Mouse (Mus musculus): ENCODE results near the gene Shkbp1. TPM values are rescaled to one million over a fixed set of nuclear protein-coding genes. Genes with fewer than 3 reads are reported as not detected.

Gene Shkbp1
- total and polyA plus RNA-seq, 3 experiments: 24.2 to 77.0 TPM; not detected in 1

GRCm38 (mm10) chr7:27295956-27296355 is 59.9 kb downstream of the Shkbp1 start:
- Histone ChIP-seq H3K9me3 (replicated peaks; ENCODE audit: insufficient read depth, low read length) (no peaks in the 10 kb centered on the region), H3K79me2 (ENCODE audit: control insufficient read depth, insufficient read depth, low read length, poor library complexity) (no peaks in the 10 kb centered on the region), H3K9ac (ENCODE audit: control insufficient read depth, low read depth, low read length, poor library complexity, severe bottlenecking) (no peak overlapping the region), H3K27ac (ENCODE audit: control insufficient read depth, low read depth, low read length) (no peak overlapping the region), H3K27me3 (ENCODE audit: control insufficient read depth in 1 of 2, insufficient read depth in 2 of 2, low read length in 2 of 2) (peaks cover 0 to 2% of the 10 kb centered on the region in 2 experiments; a peak in 1 of 4 replicates), H3K4me1 (ENCODE audit: control insufficient read depth in 1 of 2, insufficient read depth in 2 of 2, low read length in 2 of 2) (no peaks in the 10 kb centered on the region), H3K36me3 (ENCODE audit: control insufficient read depth in 1 of 2, insufficient read depth in 2 of 2, low read length in 2 of 2) (no peaks in the 10 kb centered on the region), H3K4me3 (ENCODE audit: control insufficient read depth in 1 of 2, insufficient read depth in 1 of 2, low read depth in 2 of 2, low read length in 2 of 2) (no peak overlapping the region)
- no peak for DNase-seq (ENCODE audit: low read depth, low spot score)
- no peak for TF ChIP-seq ETS1 (IDR thresholded peaks at IDR 0.05; ENCODE audit: low read depth, low read length)

Other genes with a start within 250 kb of the Shkbp1 start
- gene Cyp2f2, start 236.1 kb downstream of the Shkbp1 start, total RNA-seq (2012; rRNA removed): not detected in 2 replicates
- gene Cyp2f2, start 236.1 kb downstream of the Shkbp1 start, polyA plus RNA-seq (2012; ENCODE audit: insufficient read depth in 1 of 2, insufficient read length in 2 of 2, low read depth in 1 of 2, low replicate concordance in 2 of 2, missing spikeins in 1 of 2): not detected
- gene Cyp2t4, start 202.3 kb downstream of the Shkbp1 start, total RNA-seq (2012; rRNA removed): not detected in 2 replicates
- gene Cyp2t4, start 202.3 kb downstream of the Shkbp1 start, polyA plus RNA-seq (2012; ENCODE audit: insufficient read depth in 1 of 2, insufficient read length in 2 of 2, low read depth in 1 of 2, low replicate concordance in 2 of 2, missing spikeins in 1 of 2): under 1 TPM in 1 of 2 experiments, not detected in 1; 0.28 TPM
- 61.8 and 69.5 TPM in 2 replicates for gene Egln2, start 189.2 kb downstream of the Shkbp1 start, total RNA-seq (2012; rRNA removed)
- 10 to 100 TPM in 1 of 2 experiments, not detected in 1; 80.1 TPM for gene Egln2, start 189.2 kb downstream of the Shkbp1 start, polyA plus RNA-seq (2012; ENCODE audit: insufficient read depth in 1 of 2, insufficient read length in 2 of 2, low read depth in 1 of 2, low replicate concordance in 2 of 2, missing spikeins in 1 of 2)
- gene Rab4b, start 177.1 kb downstream of the Shkbp1 start, total RNA-seq (2012; rRNA removed): 6.7 and 9.7 TPM in 2 replicates
- 10 to 100 TPM in 1 of 2 experiments, not detected in 1; 32.6 TPM for gene Rab4b, start 177.1 kb downstream of the Shkbp1 start, polyA plus RNA-seq (2012; ENCODE audit: insufficient read depth in 1 of 2, insufficient read length in 2 of 2, low read depth in 1 of 2, low replicate concordance in 2 of 2, missing spikeins in 1 of 2)
- not detected in 2 replicates for gene Gm21983, start 174.9 kb downstream of the Shkbp1 start, total RNA-seq (2012; rRNA removed)
- gene Gm21983, start 174.9 kb downstream of the Shkbp1 start, polyA plus RNA-seq (2012; ENCODE audit: insufficient read depth in 1 of 2, insufficient read length in 2 of 2, low read depth in 1 of 2, low replicate concordance in 2 of 2, missing spikeins in 1 of 2): under 1 TPM in 1 of 2 experiments, not detected in 1; 0.22 TPM
- 2.0 and 2.1 TPM in 2 replicates for gene Mia, start 174.9 kb downstream of the Shkbp1 start, total RNA-seq (2012; rRNA removed)
- gene Mia, start 174.9 kb downstream of the Shkbp1 start, polyA plus RNA-seq (2012; ENCODE audit: insufficient read depth in 1 of 2, insufficient read length in 2 of 2, low read depth in 1 of 2, low replicate concordance in 2 of 2, missing spikeins in 1 of 2): 1 to 10 TPM in 1 of 2 experiments, not detected in 1; 2.8 TPM
- 1.6 and 2.1 TPM in 2 replicates for gene BC024978, start 160.2 kb downstream of the Shkbp1 start, total RNA-seq (2012; rRNA removed)
- 1 to 10 TPM in 1 of 2 experiments, not detected in 1; 7.1 TPM for gene BC024978, start 160.2 kb downstream of the Shkbp1 start, polyA plus RNA-seq (2012; ENCODE audit: insufficient read depth in 1 of 2, insufficient read length in 2 of 2, low read depth in 1 of 2, low replicate concordance in 2 of 2, missing spikeins in 1 of 2)
- 128 and 139 TPM in 2 replicates for gene Snrpa, start 159.7 kb downstream of the Shkbp1 start, total RNA-seq (2012; rRNA removed)
- 100 to 1,000 TPM in 1 of 2 experiments, not detected in 1; 310 TPM for gene Snrpa, start 159.7 kb downstream of the Shkbp1 start, polyA plus RNA-seq (2012; ENCODE audit: insufficient read depth in 1 of 2, insufficient read length in 2 of 2, low read depth in 1 of 2, low replicate concordance in 2 of 2, missing spikeins in 1 of 2)
- gene Itpkc, start 127.4 kb downstream of the Shkbp1 start, total RNA-seq (2012; rRNA removed): 5.1 and 6.8 TPM in 2 replicates
- gene Itpkc, start 127.4 kb downstream of the Shkbp1 start, polyA plus RNA-seq (2012; ENCODE audit: insufficient read depth in 1 of 2, insufficient read length in 2 of 2, low read depth in 1 of 2, low replicate concordance in 2 of 2, missing spikeins in 1 of 2): 1 to 10 TPM in 1 of 2 experiments, not detected in 1; 6.3 TPM
- 12.5 and 13.8 TPM in 2 replicates for gene Coq8b, start 123.0 kb downstream of the Shkbp1 start, total RNA-seq (2012; rRNA removed)
- 10 to 100 TPM in 1 of 2 experiments, not detected in 1; 22.7 TPM for gene Coq8b, start 123.0 kb downstream of the Shkbp1 start, polyA plus RNA-seq (2012; ENCODE audit: insufficient read depth in 1 of 2, insufficient read length in 2 of 2, low read depth in 1 of 2, low replicate concordance in 2 of 2, missing spikeins in 1 of 2)
- gene Numbl, start 97.6 kb downstream of the Shkbp1 start, total RNA-seq (2012; rRNA removed): 2.2 and 3.6 TPM in 2 replicates
- 10 to 100 TPM in 1 of 2 experiments, not detected in 1; 10.6 TPM for gene Numbl, start 97.6 kb downstream of the Shkbp1 start, polyA plus RNA-seq (2012; ENCODE audit: insufficient read depth in 1 of 2, insufficient read length in 2 of 2, low read depth in 1 of 2, low replicate concordance in 2 of 2, missing spikeins in 1 of 2)
- gene Ltbp4, start 18.3 kb downstream of the Shkbp1 start, total RNA-seq (2012; rRNA removed): 2.2 and 2.9 TPM in 2 replicates
- 10 to 100 TPM in 1 of 2 experiments, not detected in 1; 14.2 TPM for gene Ltbp4, start 18.3 kb downstream of the Shkbp1 start, polyA plus RNA-seq (2012; ENCODE audit: insufficient read depth in 1 of 2, insufficient read length in 2 of 2, low read depth in 1 of 2, low replicate concordance in 2 of 2, missing spikeins in 1 of 2)
- gene Gm20479, start 1.4 kb upstream of the Shkbp1 start, total RNA-seq (2012; rRNA removed): 0.42 TPM in 1 of 2 replicates, not detected in the other
- gene Gm20479, start 1.4 kb upstream of the Shkbp1 start, polyA plus RNA-seq (2012; ENCODE audit: insufficient read depth in 1 of 2, insufficient read length in 2 of 2, low read depth in 1 of 2, low replicate concordance in 2 of 2, missing spikeins in 1 of 2): 1 to 10 TPM in 1 of 2 experiments, not detected in 1; 2.7 TPM
- gene Sptbn4, start 91.7 kb upstream of the Shkbp1 start, total RNA-seq (2012; rRNA removed): 0.19 and 0.36 TPM in 2 replicates
- under 1 TPM in 1 of 2 experiments, not detected in 1; 0.68 TPM for gene Sptbn4, start 91.7 kb upstream of the Shkbp1 start, polyA plus RNA-seq (2012; ENCODE audit: insufficient read depth in 1 of 2, insufficient read length in 2 of 2, low read depth in 1 of 2, low replicate concordance in 2 of 2, missing spikeins in 1 of 2)
- gene Blvrb, start 92.0 kb upstream of the Shkbp1 start, total RNA-seq (2012; rRNA removed): 183 and 245 TPM in 2 replicates
- 100 to 1,000 TPM in 1 of 2 experiments, not detected in 1; 210 TPM for gene Blvrb, start 92.0 kb upstream of the Shkbp1 start, polyA plus RNA-seq (2012; ENCODE audit: insufficient read depth in 1 of 2, insufficient read length in 2 of 2, low read depth in 1 of 2, low replicate concordance in 2 of 2, missing spikeins in 1 of 2)
- 2.0 and 2.4 TPM in 2 replicates for gene Sertad3, start 117.7 kb upstream of the Shkbp1 start, total RNA-seq (2012; rRNA removed)
- 1 to 10 TPM in 1 of 2 experiments, not detected in 1; 6.7 TPM for gene Sertad3, start 117.7 kb upstream of the Shkbp1 start, polyA plus RNA-seq (2012; ENCODE audit: insufficient read depth in 1 of 2, insufficient read length in 2 of 2, low read depth in 1 of 2, low replicate concordance in 2 of 2, missing spikeins in 1 of 2)
- gene Sertad1, start 130.9 kb upstream of the Shkbp1 start, total RNA-seq (2012; rRNA removed): 9.9 and 12.4 TPM in 2 replicates
- 10 to 100 TPM in 1 of 2 experiments, not detected in 1; 10.6 TPM for gene Sertad1, start 130.9 kb upstream of the Shkbp1 start, polyA plus RNA-seq (2012; ENCODE audit: insufficient read depth in 1 of 2, insufficient read length in 2 of 2, low read depth in 1 of 2, low replicate concordance in 2 of 2, missing spikeins in 1 of 2)
- gene Prx, start 143.3 kb upstream of the Shkbp1 start, total RNA-seq (2012; rRNA removed): 0.39 TPM in 2 replicates
- gene Prx, start 143.3 kb upstream of the Shkbp1 start, polyA plus RNA-seq (2012; ENCODE audit: insufficient read depth in 1 of 2, insufficient read length in 2 of 2, low read depth in 1 of 2, low replicate concordance in 2 of 2, missing spikeins in 1 of 2): 1 to 10 TPM in 1 of 2 experiments, not detected in 1; 1.4 TPM
- gene Hipk4, start 167.2 kb upstream of the Shkbp1 start, total RNA-seq (2012; rRNA removed): not detected in 2 replicates
- under 1 TPM in 1 of 2 experiments, not detected in 1; 0.26 TPM for gene Hipk4, start 167.2 kb upstream of the Shkbp1 start, polyA plus RNA-seq (2012; ENCODE audit: insufficient read depth in 1 of 2, insufficient read length in 2 of 2, low read depth in 1 of 2, low replicate concordance in 2 of 2, missing spikeins in 1 of 2)
- 8.0 and 11.1 TPM in 2 replicates for gene Pld3, start 197.2 kb upstream of the Shkbp1 start, total RNA-seq (2012; rRNA removed)
- gene Pld3, start 197.2 kb upstream of the Shkbp1 start, polyA plus RNA-seq (2012; ENCODE audit: insufficient read depth in 1 of 2, insufficient read length in 2 of 2, low read depth in 1 of 2, low replicate concordance in 2 of 2, missing spikeins in 1 of 2): 10 to 100 TPM in 1 of 2 experiments, not detected in 1; 22.8 TPM
- 5.9 and 6.6 TPM in 2 replicates for gene 2310022A10Rik, start 197.2 kb upstream of the Shkbp1 start, total RNA-seq (2012; rRNA removed)
- 10 to 100 TPM in 1 of 2 experiments, not detected in 1; 33.2 TPM for gene 2310022A10Rik, start 197.2 kb upstream of the Shkbp1 start, polyA plus RNA-seq (2012; ENCODE audit: insufficient read depth in 1 of 2, insufficient read length in 2 of 2, low read depth in 1 of 2, low replicate concordance in 2 of 2, missing spikeins in 1 of 2)
- gene Akt2, start 235.5 kb upstream of the Shkbp1 start, total RNA-seq (2012; rRNA removed): 69.0 and 73.5 TPM in 2 replicates
- gene Akt2, start 235.5 kb upstream of the Shkbp1 start, polyA plus RNA-seq (2012; ENCODE audit: insufficient read depth in 1 of 2, insufficient read length in 2 of 2, low read depth in 1 of 2, low replicate concordance in 2 of 2, missing spikeins in 1 of 2): 100 to 1,000 TPM in 1 of 2 experiments, not detected in 1; 127 TPM

Data from MEL (cell line).